Mouse (Mus musculus): ENCODE results near the gene Cdr2. TPM values are rescaled to one million over a fixed set of nuclear protein-coding genes. Genes with fewer than 3 reads are reported as not detected.

Cdr2 gene
- total and polyA plus RNA-seq, 2 experiments from 2014 or later: 4.5 to 41.5 TPM

DNA sequence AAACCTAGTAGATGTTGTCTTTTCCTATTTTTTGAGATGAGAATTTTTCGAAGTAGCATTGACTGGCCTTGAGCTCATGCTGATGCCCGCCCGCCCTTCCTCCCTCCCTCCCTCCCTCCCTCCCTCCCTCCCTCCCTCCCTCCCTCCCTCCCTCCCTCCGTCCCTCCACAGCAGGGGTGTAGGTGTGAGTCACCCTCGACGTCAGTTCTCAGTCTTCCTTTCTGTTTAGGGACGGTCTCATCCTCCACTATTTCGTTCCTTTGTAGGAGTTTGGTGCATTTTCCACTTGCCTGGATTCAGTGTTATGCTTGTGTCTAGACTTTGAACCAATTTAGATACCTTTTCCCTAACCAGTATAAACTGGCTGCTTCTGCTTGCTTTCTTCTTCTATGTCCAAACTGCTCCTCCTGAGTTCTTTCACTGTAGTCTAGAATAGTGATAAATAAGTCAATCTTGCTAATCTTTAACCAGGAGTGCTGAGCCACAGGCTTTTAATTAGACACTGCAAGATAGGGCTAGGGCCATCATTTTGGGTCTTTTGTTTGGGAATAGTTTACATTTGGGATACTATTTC lies 38.1 kb downstream of the Cdr2 start:
- H3K36me3 ChIP-seq (replicated peaks; ENCODE audit: control insufficient read depth, insufficient read depth, low read length): peaks cover 71% of the 10 kb centered on the region

DNA sequence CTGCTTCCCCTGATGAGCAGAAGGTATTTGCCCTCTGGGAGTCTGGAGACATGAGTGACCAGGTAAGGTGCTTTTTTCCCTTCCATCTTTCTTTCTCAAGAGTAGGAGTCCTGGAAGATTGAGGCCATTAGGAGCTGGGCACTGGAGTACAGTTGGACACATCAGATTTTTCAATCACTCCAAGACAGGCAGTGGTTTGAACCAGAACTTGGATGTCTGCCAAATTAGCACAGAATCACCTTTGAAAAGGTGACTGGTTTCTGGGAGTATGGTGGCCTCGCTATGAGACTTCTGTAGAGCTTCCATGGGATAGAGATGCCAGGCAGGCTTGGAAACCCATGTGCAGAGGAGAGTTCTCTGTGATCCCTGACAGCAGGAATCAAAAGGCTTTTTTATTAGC lies 39.6 kb downstream of the Cdr2 start:
- H3K27ac ChIP-seq (ENCODE audit: low read depth): no peak overlapping the region
- H3K4me3 ChIP-seq (ENCODE audit: low read depth, low read length): no peak overlapping the region
- H3K9me3 ChIP-seq (replicated peaks; ENCODE audit: control insufficient read depth, low read length): no peaks in the 10 kb centered on the region
- TF ChIP-seq CTCF (IDR thresholded peaks at IDR 0.05; ENCODE audit: low read depth) (no peak), EP300 (IDR thresholded peaks at IDR 0.05; ENCODE audit: low read depth) (no peak)
- ATAC-seq (ENCODE audit: insufficient read depth, low read depth): no peak
- no peaks in the 10 kb centered on the region for H3K4me1 ChIP-seq (ENCODE audit: control insufficient read depth, insufficient read depth)
- H3K36me3 ChIP-seq (replicated peaks; ENCODE audit: control insufficient read depth, insufficient read depth, low read length): peaks cover 81% of the 10 kb centered on the region
- no peak overlapping the region for H3K4me2 ChIP-seq (ENCODE audit: low read depth, low read length)
- DNase-seq (ENCODE audit: low spot score): no peak
- H3K27me3 ChIP-seq (ENCODE audit: control insufficient read depth, insufficient read depth, low read length): no peaks in the 10 kb centered on the region
- 72% methylated on average over 1 of the region's 1 CpGs for WGBS
- H3K9ac ChIP-seq (replicated peaks; ENCODE audit: low read depth, low read length): no peak overlapping the region

More for the DNA sequence above, 38.1 kb downstream of the Cdr2 start:
- H3K27ac ChIP-seq (ENCODE audit: low read depth): no peak overlapping the region
- no peaks in the 10 kb centered on the region for H3K27me3 ChIP-seq (ENCODE audit: control insufficient read depth, insufficient read depth, low read length)
- no peaks in the 10 kb centered on the region for H3K4me1 ChIP-seq (ENCODE audit: control insufficient read depth, insufficient read depth)
- 72% methylated on average over 7 of the region's 8 CpGs for WGBS
- H3K9ac ChIP-seq (replicated peaks; ENCODE audit: low read depth, low read length): no peak overlapping the region
- ATAC-seq (ENCODE audit: insufficient read depth, low read depth): no peak
- H3K4me3 ChIP-seq (ENCODE audit: low read depth, low read length): no peak overlapping the region
- DNase-seq (ENCODE audit: low spot score): no peak
- TF ChIP-seq CTCF (IDR thresholded peaks at IDR 0.05; ENCODE audit: low read depth): no peak
- no peaks in the 10 kb centered on the region for H3K9me3 ChIP-seq (replicated peaks; ENCODE audit: control insufficient read depth, low read length)
- H3K4me2 ChIP-seq (ENCODE audit: low read depth, low read length): no peak overlapping the region

DNA sequence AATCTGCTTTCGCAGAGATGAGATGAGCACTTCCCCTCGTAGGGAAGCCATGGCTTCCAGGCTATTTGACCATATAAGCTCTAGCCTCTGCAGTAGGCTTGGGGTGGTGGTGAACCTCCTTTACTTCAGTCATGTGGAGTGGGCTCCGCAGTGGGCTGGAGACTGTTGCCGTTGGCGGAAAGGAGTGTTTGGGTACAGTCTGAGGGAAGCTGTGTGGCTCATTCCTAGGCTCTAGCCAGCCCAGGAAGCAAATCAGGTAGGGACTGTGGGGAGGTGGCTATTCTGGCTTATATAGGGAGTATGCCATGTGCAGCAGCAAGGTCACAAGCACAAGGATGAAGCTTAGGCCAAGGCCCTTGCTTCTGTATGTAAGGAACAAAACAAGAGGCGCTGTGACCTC lies 40.9 kb downstream of the Cdr2 start:
- no peak overlapping the region for H3K4me2 ChIP-seq (ENCODE audit: low read depth, low read length)
- no peaks in the 10 kb centered on the region for H3K4me1 ChIP-seq (ENCODE audit: control insufficient read depth, insufficient read depth)
- H3K27ac ChIP-seq (ENCODE audit: low read depth): no peak overlapping the region
- no peak for ATAC-seq (ENCODE audit: insufficient read depth, low read depth)
- no peaks in the 10 kb centered on the region for H3K27me3 ChIP-seq (ENCODE audit: control insufficient read depth, insufficient read depth, low read length)
- no peak overlapping the region for H3K4me3 ChIP-seq (ENCODE audit: low read depth, low read length)
- no peak overlapping the region for H3K9ac ChIP-seq (replicated peaks; ENCODE audit: low read depth, low read length)
- TF ChIP-seq EP300 (IDR thresholded peaks at IDR 0.05; ENCODE audit: low read depth) (no peak), CTCF (IDR thresholded peaks at IDR 0.05; ENCODE audit: low read depth) (no peak)
- H3K9me3 ChIP-seq (replicated peaks; ENCODE audit: control insufficient read depth, low read length): no peaks in the 10 kb centered on the region
- peaks cover 88% of the 10 kb centered on the region for H3K36me3 ChIP-seq (replicated peaks; ENCODE audit: control insufficient read depth, insufficient read depth, low read length)
- no peak for DNase-seq (ENCODE audit: low spot score)
- WGBS: 85% methylated on average over 6 of the region's 6 CpGs

DNA sequence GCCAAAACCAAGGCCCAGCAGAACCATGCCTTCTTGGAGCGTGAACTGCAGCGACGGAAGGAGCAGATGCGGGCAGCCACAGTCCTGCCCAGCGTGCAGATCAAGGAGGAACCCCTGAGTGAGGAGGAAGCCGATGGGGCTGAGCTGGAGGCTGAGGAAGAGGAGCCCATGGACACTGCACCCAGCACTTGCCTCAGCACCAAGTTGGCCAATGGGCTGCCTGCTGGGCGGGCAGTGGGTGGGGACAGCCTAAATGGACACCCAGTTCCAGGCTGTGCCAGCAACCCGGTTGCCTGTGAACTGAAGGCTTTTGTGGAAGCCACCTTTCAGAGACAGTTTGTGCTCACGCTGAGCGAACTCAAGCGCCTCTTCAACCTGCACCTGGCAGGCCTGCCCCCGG lies 41.8 kb downstream of the Cdr2 start:
- Histone ChIP-seq H3K27me3 (ENCODE audit: control insufficient read depth, insufficient read depth, low read length) (no peaks in the 10 kb centered on the region), H3K9ac (replicated peaks; ENCODE audit: low read depth, low read length) (no peak overlapping the region), H3K4me3 (ENCODE audit: low read depth, low read length) (no peak overlapping the region), H3K27ac (ENCODE audit: low read depth) (no peak overlapping the region), H3K36me3 (replicated peaks; ENCODE audit: control insufficient read depth, insufficient read depth, low read length) (peaks cover 91% of the 10 kb centered on the region), H3K4me1 (ENCODE audit: control insufficient read depth, insufficient read depth) (no peaks in the 10 kb centered on the region), H3K4me2 (ENCODE audit: low read depth, low read length) (no peak overlapping the region), H3K9me3 (replicated peaks; ENCODE audit: control insufficient read depth, low read length) (no peaks in the 10 kb centered on the region)
- ATAC-seq (ENCODE audit: insufficient read depth, low read depth): no peak
- DNase-seq (ENCODE audit: low spot score): no peak
- TF ChIP-seq CTCF (IDR thresholded peaks at IDR 0.05; ENCODE audit: low read depth): no peak
- no peak for TF ChIP-seq EP300 (IDR thresholded peaks at IDR 0.05; ENCODE audit: low read depth)
- WGBS: 89% methylated on average over 12 of the region's 12 CpGs

DNA sequence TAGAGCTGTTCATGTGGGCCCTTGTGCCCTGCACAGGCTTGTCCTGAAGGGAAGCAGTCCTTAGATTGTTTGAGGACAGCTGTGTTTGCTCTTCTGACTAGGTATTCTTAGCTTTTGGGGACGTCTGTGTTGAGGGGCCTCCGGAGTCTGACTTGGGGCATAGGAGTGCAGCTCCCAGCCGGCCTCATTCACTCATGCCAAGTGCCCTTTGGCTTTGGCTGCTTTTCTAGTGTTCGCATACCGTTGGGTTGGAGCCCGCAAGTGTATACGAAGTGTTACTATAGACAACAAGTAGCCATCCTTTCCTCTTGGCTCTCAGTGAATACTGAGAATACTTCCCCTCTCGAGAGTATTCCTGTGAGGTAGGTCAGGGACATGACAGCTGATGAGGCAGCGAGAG lies 43.9 kb downstream of the Cdr2 start:
- H3K9me3 ChIP-seq (replicated peaks; ENCODE audit: control insufficient read depth, low read length): no peaks in the 10 kb centered on the region
- no peak overlapping the region for H3K9ac ChIP-seq (replicated peaks; ENCODE audit: low read depth, low read length)
- no peak for TF ChIP-seq CTCF (IDR thresholded peaks at IDR 0.05; ENCODE audit: low read depth)
- TF ChIP-seq EP300 (IDR thresholded peaks at IDR 0.05; ENCODE audit: low read depth): no peak
- peaks cover 86% of the 10 kb centered on the region for H3K36me3 ChIP-seq (replicated peaks; ENCODE audit: control insufficient read depth, insufficient read depth, low read length)
- no peak overlapping the region for H3K4me2 ChIP-seq (ENCODE audit: low read depth, low read length)
- DNase-seq (ENCODE audit: low spot score): no peak
- WGBS: 81% methylated on average over 9 of the region's 9 CpGs
- no peak overlapping the region for H3K4me3 ChIP-seq (ENCODE audit: low read depth, low read length)
- no peaks in the 10 kb centered on the region for H3K4me1 ChIP-seq (ENCODE audit: control insufficient read depth, insufficient read depth)
- no peaks in the 10 kb centered on the region for H3K27me3 ChIP-seq (ENCODE audit: control insufficient read depth, insufficient read depth, low read length)
- no peak for ATAC-seq (ENCODE audit: insufficient read depth, low read depth)
- no peak overlapping the region for H3K27ac ChIP-seq (ENCODE audit: low read depth)

DNA sequence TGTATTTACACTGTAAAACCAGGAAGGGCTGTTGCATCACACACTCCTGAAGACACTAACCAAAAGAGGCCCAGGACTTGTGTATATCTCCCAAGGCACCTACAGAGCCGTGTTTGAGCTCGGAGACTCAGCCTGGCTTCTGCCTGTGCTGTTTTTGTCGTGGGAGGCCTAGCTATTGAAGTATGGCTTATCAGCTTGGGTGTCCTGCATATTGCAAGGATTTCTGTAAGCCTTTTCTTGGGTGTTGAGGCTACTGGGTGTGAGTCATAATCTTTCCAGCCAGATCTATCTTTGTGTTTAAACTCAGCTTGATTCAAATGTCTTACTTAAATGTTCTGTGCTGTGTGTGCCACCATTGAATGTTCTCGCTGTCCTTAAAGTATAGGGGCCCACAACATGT lies 45.6 kb downstream of the Cdr2 start:
- TF ChIP-seq EP300 (IDR thresholded peaks at IDR 0.05; ENCODE audit: low read depth) (no peak), CTCF (IDR thresholded peaks at IDR 0.05; ENCODE audit: low read depth) (no peak)
- H3K4me3 ChIP-seq (ENCODE audit: low read depth, low read length): no peak overlapping the region
- ATAC-seq (ENCODE audit: insufficient read depth, low read depth) (no peak), DNase-seq (ENCODE audit: low spot score) (no peak)
- no peaks in the 10 kb centered on the region for H3K9me3 ChIP-seq (replicated peaks; ENCODE audit: control insufficient read depth, low read length)
- H3K4me2 ChIP-seq (ENCODE audit: low read depth, low read length): no peak overlapping the region
- no peaks in the 10 kb centered on the region for H3K27me3 ChIP-seq (ENCODE audit: control insufficient read depth, insufficient read depth, low read length)
- H3K27ac ChIP-seq (ENCODE audit: low read depth): no peak overlapping the region
- H3K4me1 ChIP-seq (ENCODE audit: control insufficient read depth, insufficient read depth): no peaks in the 10 kb centered on the region
- 69% methylated on average over 4 of the region's 4 CpGs for WGBS
- peaks cover 87% of the 10 kb centered on the region for H3K36me3 ChIP-seq (replicated peaks; ENCODE audit: control insufficient read depth, insufficient read depth, low read length)
- H3K9ac ChIP-seq (replicated peaks; ENCODE audit: low read depth, low read length): no peak overlapping the region
